Mouse (Mus musculus) kidney, postnatal 25 days (tissue): ENCODE results near the gene Lsm10.

ENCODE experiments used
- DNase-seq, 2 experiments: peaks; one replicate each; pipeline ENCODE4 v3.0.0; 2021; ENCODE audit warnings: mixed read lengths in 2 of 2

Gene Lsm10

DNA sequence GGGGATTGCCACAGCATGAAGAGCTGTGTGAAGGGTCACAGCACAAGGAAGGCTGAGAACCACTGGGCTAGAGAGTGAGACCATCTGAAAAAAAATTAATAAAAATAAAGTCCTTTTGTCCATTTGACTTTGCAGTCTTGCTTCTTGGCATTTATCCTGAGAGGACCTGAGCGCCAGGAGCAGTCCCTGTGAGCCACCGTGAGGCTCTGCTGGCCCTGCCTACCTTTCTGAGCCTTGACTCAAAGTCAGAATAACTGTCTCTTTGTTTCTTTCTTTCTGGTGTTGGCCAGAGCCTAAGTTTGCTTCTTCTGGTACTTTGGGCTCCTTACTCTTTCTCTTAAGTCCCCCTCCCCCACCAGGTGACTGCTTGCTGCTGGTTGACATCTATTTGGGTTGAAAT lies 24.1 kb downstream of the Lsm10 start:
- no peak for DNase-seq

DNA sequence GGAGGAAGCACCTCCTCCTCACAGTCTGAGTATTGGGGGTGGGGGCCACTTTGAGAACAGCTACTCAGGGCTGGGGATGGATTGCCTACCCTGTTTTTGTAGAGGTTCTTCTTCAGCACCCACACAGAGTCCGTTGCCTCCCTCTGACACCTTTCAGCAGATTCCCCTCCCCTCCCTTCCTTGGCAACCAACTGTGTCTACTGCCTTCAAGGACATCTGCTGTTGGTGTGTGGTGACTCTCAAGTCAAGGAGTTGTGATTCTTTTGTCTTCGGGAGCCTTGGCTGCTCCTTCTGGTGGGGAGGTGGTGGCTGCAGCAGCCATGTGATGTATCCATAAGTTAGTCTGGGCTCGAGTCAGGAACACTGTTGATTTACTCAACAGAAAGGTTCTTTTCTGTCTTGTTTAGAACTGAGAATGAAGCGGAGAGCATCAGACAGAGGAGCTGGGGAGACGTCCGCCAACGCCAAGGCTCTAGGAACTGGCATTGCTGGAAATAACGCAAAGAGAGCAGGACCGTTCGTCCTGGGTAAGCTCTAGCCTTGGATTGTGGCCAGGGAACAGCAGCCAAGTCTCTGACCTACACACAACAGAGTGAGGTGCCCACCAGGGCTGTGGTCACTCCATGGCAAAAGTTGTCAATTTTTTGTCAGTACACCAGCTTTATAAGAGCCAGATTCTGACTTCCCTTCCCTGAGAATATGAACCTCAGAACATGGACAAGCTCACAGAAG lies 27.1 kb downstream of the Lsm10 start:
- no peak for DNase-seq

DNA sequence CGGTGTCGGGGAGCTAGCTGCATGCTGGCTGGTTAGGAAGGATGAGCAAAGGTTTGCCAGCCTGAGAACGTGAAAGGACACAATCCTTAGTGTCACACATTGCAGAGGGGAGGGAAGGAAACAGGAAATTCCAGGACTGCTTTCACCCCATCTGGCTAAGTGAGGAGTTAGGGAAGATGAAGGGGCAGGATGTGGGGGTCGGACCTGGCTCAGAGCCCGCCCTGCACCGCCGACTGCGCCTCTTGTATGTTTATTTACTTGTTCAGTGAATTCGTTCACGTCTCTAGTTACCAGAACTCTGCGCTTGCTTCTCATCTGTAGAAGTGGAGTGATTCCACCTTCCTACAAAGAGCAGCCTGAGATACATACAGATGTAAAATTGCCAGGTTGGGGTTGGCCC lies 34.1 kb downstream of the Lsm10 start:
- peak; percentile 60 to 69 for DNase-seq

DNA sequence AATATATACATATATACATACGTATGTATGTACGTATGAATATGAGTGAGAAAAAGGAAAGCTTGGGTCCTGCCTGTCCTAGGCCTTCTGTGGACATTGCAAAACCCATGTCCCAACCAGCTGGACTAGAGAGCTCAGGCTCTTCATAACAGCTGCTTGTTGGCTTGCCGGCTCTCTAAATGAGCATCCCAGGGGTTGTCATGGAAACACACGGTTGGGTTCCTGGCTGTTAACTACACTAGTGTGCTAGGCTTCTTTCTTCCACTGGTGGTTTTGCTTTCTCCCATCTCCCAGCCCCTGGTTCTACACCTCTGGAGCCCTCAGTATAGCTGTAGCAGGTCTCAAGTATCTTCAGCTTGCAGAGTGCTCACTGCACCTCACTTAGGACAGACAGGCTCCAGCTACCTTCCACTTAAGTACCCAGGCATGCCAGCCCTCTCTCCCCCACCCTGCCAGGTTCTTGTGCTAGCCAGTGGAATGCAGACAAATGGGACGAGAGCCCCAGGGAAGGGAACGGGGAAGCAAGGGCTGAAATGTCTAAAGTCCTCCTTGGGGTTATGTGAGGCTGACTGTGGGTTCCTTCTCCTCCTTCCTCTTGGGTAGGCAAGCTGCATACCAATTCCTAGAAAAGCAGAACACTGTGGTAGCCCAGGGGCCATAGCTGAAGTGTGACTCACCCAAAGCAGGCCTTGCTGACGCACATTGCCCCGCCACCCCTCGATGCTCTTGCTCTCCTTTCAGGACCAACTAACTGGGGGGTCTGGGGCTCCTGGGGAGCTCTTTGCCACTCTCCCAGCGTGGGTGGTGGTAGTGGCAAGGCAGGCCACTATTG lies 35.1 kb downstream of the Lsm10 start:
- DNase-seq: peak; percentile 43 to 76

DNA sequence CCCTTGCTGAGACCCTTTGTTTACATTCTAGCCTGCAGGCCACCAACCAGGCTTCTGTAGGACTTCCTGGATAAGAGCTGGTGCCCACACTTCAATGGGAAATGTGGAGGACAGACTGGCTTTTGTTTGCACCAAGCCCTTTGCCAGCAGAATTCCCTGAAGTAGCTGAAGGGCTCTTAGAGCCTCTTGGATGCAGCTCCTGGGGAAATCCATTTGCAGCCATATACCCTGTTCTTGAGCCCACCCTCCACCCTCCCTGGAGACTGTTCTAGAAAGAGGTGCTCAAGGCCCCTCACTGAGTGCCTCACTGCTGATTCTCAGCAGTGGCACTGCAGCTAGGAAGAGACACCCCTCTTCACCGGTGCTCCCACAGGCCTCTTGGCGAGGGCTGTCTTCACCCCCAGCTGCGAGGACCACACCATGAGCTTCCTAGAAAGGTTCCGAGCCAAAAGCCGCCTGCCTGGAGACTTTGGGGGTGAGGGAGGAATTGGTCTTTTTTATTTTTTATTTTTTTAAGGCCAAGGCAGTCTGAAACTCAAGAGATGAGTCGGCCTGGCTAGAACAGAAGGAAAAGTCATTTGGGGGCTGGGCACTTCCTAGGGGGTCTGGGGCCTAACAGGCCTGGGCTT lies 36.3 kb downstream of the Lsm10 start:
- DNase-seq: no peak

DNA sequence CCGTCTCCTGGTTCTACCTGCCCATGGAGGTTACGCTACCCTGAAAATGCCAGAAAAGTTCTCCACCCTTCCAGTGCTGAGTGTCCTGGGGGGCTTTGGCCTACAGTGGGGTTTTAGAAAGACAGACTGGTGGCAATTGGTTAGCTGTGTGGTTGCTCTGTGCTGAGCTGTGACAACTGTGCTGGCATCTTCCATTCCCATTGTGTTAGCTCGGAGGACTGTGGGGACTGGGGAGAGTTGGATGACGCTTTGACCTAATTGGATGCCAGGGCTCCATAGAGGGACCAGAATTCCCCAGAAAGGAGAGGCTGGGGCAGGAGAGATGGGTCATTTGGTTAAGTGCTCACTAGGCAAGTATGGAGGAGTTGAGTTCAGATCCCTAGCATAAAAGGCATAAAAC lies 37.8 kb downstream of the Lsm10 start:
- DNase-seq: no peak

DNA sequence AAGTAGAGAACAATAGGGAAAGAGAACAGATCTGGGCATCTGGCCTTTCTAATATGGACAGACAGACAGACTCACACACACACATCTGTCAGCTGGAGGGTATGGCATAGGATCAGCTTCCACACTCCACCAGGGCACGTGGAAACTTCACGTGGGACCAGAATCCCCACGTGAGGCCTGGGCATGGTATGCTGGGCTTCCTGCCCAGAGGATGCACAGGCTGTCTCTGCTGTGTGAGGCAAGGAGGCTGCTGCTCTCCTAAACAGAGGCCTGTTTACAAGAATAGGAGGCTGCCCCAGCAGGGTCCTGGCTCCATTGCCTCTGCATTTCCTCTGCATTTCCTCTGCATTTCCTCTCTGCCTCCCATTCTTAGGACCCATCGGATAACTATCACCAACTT lies 38.2 kb downstream of the Lsm10 start:
- DNase-seq: peak in 1 of 2 experiments; percentile 60

DNA sequence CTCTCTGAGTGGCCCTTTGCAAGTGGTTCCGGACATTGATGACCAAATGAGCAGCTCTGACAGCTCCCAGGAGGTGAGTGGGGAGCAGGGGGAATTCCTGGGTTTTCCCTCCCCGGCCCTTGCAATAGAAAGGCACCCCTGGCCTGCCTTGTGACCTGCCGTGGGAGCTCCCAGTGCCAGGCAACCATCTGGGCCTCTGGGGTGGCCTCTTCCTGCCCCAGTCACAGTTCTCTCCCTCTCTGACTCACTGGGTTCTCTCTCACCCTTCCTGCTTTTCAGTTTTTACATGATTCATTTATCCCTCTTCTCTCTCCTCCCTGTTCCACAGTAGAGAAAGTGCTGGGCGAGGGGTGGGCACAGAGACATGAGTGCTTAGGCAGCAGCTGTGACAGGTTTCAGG lies 41.4 kb downstream of the Lsm10 start:
- no peak for DNase-seq

DNA sequence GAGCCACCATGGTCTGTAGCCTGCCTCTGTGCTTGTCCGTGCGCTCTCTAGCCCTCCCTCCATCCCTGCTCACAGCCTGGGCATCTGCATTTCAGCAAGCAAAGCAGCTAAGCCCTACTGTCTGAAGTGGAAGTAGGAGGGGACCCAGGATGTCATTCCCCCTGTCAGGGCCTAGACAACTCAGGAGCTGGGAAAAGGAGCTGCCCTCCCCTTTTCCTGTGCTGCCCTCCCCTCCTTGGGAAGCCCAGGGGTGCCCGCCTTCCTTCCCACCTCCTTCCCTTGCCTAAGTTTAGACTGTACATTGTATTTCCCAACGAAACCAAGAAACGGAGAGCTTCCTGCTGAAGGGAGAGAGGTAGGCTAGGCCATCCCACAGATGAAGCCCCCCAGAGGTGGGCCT lies 44.6 kb downstream of the Lsm10 start:
- peak; percentile 42 to 70 for DNase-seq

DNA sequence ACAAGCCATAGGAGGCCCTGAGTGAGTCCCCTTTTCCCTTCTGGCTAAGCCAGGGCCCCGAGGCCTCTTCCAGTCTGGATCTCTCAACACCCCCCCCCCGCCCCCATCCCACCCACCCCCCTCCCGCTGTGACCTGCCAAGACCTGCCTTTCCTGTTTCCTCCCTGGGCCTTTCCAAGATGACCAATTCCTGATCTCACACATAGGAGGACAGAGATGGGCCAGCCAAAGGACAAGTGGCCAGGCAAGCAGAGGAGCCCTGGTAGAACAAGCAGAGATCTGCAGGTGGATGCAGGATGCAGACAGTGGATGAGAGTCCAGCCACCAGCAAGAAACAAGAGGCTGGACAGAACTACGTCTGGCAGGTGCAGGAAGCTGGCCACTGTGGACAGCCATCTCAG lies 49.0 kb downstream of the Lsm10 start:
- DNase-seq: peak; percentile 62 to 75

DNA sequence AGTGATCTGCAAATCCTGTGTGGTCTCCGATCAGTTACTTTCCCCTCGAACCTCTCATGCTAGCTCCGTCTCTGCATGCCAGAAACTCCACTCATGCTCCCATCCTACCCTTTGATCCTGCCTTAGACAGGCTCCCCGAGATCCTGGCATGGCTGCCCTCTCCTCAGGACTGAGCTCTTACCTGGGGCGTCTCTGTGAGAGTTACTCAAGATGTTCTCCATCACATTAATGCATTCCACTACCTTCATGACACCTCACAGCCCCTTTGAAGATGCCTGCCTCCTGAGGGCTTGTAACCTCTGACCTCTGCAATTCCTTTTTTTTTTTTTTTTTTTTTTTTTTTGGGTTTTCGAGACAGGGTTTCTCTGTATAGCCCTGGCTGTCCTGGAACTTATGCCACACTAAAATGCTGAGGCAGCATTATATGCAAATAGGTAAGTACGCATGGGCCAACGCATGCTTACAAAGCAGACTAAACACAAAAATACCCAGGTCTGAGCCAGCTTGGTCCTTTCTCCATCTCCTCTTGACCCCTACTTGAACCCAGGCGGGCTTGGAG lies 50.6 kb downstream of the Lsm10 start:
- no peak for DNase-seq

DNA sequence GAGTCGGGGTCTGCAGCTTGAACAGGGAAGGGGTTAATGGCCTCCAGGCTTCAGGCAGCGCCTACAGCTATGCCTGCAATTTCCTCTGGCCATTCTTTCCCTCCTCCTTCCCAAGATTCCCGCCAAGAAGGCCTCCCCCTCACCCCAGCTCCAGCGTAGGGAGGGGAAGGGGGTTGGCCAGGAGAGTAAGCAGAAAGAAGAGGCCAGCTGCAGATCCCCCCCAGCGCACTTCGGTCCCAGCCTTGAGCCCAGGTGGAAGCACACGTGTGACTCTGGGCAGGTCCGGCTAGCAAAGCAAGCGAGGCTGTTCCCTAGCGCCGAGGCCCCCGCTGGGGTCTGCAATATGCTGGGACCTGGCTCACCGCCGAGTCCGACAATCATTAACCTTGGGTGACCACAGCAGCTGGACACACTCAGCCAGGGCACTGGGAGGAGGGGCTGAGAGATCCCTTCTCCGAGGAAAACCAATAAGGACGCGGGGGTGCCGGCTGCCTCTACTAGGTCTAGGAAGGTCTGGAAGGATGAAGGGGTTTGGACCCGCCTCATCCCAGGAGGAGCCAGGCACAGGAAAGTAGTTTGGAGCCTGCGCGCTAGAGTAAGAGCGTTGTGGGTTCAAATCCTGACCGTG lies 51.2 kb downstream of the Lsm10 start, which contains the start of gene Eva1b:
Gene Eva1b (plus strand): TSS at position 212 of the 628 bp plus-strand sequence.
- DNase-seq: peak; percentile 94 to 95
